Mouse (Mus musculus): ENCODE data around the gene Ccdc186. TPM values are rescaled to one million over a fixed set of nuclear protein-coding genes. Genes with fewer than 3 reads are reported as not detected.

Ccdc186 gene
- 17.8 and 19.0 TPM in 2 replicates for polyA plus RNA-seq (2015; fragmentation: Nextera tagmentation; extraction: Ambion mirVana)

DNA sequence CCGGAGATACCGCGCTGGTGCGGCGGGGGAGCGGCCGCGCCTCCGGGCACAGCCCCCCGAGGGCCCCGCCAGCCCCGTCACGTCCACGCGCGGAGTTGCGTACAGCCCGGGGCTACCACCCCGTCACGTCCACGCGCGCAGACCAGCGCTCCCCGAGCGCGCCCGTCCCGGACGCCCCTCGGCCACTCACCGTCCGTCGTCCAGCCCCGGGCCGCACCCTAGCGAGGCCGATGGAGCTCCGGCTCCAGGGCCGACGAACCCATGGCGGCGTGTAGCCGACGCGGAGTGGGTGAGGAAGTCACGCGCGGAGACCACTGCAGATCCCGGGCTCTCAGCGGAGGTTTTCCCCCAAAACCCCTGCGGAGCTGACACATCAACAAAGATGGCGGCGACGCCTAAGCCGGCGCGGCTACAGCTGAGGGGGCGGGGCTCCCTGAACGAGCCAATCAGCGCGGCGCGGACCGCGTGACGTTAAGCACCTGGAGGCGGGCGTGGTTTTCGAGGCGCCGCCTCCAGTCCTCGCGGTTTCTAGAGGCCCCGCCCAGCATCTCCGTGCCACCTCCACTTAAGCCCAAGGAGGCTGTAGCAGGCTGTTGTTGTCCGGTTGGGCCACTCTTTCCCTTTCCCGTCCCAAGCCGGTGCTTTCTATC is at the start of gene Ccdc186:
TSS of gene Ccdc186 (minus strand) at position 393 of the 650 bp plus-strand sequence.
- Histone ChIP-seq H3K4me3 (peak within 1 kb of the TSS; percentile 92), H3K9me3 (replicated peaks) (no peaks in the 10 kb centered on the region), H3K27me3 (0 out of 2 replicates have a peak, but pooled peaks cover 4% of the 10 kb centered on the region), H3K36me3 (no peaks in the 10 kb centered on the region), H3K4me2 (peak within 1 kb of the TSS; percentile 71), H3K4me1 (replicated peaks) (peaks cover 44% of the 10 kb centered on the region), H3K27ac (peak within 1 kb of the TSS; percentile 89), H3K9ac (peak within 1 kb of the TSS; percentile 97)
- under 1% methylated on average over 79 of the region's 79 CpGs for WGBS
- peak; percentile 97 for ATAC-seq (replicated peaks; ENCODE audit: insufficient number of reproducible peaks, insufficient read depth, low FRiP score, low read depth)

DNA sequence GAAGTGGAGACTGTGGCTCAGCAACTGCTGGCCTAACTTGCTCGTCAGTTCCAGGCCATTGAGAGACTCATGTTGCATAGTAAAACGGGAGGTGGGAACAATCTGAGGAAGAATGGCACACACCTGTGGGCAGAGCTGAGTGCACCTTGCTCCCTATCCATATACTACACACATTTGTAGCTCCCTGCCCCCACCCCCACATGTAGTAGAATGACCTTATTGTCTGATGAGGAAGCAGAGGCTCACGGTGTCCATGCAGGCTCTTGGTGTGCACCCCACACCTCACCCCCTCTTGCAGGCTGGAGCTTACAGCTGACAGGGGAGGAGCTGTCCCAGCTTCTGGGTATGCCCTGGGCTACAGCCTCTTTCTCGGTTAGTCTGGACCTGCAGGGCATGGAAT is 45.7 kb upstream of the Ccdc186 start:
- WGBS, result 60% methylated on average over 4 of the region's 4 CpGs
- no peaks in the 10 kb centered on the region for H3K9me3 ChIP-seq (replicated peaks)
- no peak overlapping the region for H3K9ac ChIP-seq
- H3K27ac ChIP-seq, result no peak overlapping the region
- H3K27me3 ChIP-seq, result peaks cover 22% of the 10 kb centered on the region
- H3K4me2 ChIP-seq, result no peak overlapping the region
- no peak overlapping the region for H3K4me3 ChIP-seq
- H3K36me3 ChIP-seq, result no peaks in the 10 kb centered on the region
- no peaks in the 10 kb centered on the region for H3K4me1 ChIP-seq (replicated peaks)
- no peak for ATAC-seq (replicated peaks; ENCODE audit: insufficient number of reproducible peaks, insufficient read depth, low FRiP score, low read depth)

DNA sequence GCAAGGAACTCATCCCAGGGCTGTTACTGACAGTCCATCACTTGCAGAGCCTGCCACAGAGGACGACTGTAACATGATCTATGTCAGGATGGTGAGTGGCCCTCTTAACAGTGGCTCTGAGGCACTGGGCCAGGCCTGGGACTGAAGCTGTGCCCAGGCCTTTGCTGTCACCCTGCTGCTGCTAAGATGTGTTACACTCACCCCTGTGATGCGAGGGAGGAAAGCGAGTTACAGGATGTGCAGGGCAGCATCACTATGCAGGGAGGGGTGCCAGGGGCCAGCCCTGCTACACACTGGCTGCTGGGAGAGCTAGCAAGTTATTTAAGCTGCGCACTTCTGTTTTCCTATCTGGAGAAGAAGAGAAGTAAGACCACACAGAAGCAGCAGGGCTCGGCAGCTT is 34.5 kb upstream of the Ccdc186 start:
- ATAC-seq (replicated peaks; ENCODE audit: insufficient number of reproducible peaks, insufficient read depth, low FRiP score, low read depth), result 0 out of 2 replicates have a peak, but pooled peaks have one; percentile 47
- no peaks in the 10 kb centered on the region for H3K9me3 ChIP-seq (replicated peaks)
- no peaks in the 10 kb centered on the region for H3K27me3 ChIP-seq
- H3K4me2 ChIP-seq, result no peak overlapping the region
- H3K27ac ChIP-seq, result no peak overlapping the region
- no peak overlapping the region for H3K9ac ChIP-seq
- 21% methylated on average over 5 of the region's 5 CpGs for WGBS
- no peak overlapping the region for H3K4me3 ChIP-seq
- no peaks in the 10 kb centered on the region for H3K36me3 ChIP-seq
- H3K4me1 ChIP-seq (replicated peaks), result 0 out of 2 replicates have a peak, but pooled peaks cover 8% of the 10 kb centered on the region

DNA sequence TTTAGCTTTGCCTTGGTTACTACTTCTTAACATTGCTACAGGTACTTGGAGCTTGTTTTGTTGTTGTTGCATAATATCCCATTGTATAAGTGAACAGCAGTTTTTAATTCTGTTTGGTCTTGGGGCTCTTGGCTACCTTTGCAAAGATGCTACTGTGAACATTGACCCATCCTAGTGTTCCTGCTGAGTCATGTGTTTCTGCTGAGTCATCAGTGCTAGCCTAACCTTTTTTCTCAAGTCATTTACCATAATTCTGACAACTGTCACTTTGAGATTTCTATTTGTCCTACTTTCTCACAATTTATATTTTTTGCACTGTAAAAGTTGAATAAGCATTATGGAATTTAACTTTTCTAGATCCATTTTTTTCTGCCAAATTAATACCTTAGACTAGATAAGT is 30.6 kb upstream of the Ccdc186 start:
- no peak overlapping the region for H3K9ac ChIP-seq
- no peaks in the 10 kb centered on the region for H3K27me3 ChIP-seq
- ATAC-seq (replicated peaks; ENCODE audit: insufficient number of reproducible peaks, insufficient read depth, low FRiP score, low read depth), result no peak
- H3K4me2 ChIP-seq, result no peak overlapping the region
- no peaks in the 10 kb centered on the region for H3K9me3 ChIP-seq (replicated peaks)
- 0 out of 2 replicates have a peak, but pooled peaks cover 8% of the 10 kb centered on the region for H3K4me1 ChIP-seq (replicated peaks)
- no peaks in the 10 kb centered on the region for H3K36me3 ChIP-seq
- H3K27ac ChIP-seq, result no peak overlapping the region
- no peak overlapping the region for H3K4me3 ChIP-seq

DNA sequence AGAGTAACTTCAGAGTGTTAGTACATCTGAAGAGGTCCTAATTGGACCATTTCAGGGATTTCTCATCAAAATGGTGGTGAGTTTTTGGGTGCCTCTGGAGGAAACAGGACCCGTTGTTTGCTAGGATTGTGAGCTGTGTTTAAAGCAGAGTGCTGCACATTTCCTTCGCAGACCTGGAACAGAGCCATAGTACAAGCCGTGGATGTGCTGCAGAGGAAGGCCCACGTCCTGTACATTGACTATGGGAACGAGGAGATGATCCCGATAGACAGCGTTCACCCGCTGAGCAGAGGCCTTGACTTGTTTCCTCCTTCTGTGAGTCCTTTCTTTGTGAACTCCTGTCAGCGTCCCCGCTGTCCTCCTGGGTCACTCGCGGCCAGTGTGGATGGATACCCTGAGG is 21.0 kb upstream of the Ccdc186 start:
- Histone ChIP-seq H3K9ac (no peak overlapping the region), H3K9me3 (replicated peaks) (no peaks in the 10 kb centered on the region), H3K4me3 (no peak overlapping the region), H3K27ac (no peak overlapping the region), H3K4me1 (replicated peaks) (no peaks in the 10 kb centered on the region), H3K4me2 (no peak overlapping the region), H3K27me3 (no peaks in the 10 kb centered on the region), H3K36me3 (no peaks in the 10 kb centered on the region)
- no peak for ATAC-seq (replicated peaks; ENCODE audit: insufficient number of reproducible peaks, insufficient read depth, low FRiP score, low read depth)
- WGBS, result 76% methylated on average over 12 of the region's 12 CpGs

DNA sequence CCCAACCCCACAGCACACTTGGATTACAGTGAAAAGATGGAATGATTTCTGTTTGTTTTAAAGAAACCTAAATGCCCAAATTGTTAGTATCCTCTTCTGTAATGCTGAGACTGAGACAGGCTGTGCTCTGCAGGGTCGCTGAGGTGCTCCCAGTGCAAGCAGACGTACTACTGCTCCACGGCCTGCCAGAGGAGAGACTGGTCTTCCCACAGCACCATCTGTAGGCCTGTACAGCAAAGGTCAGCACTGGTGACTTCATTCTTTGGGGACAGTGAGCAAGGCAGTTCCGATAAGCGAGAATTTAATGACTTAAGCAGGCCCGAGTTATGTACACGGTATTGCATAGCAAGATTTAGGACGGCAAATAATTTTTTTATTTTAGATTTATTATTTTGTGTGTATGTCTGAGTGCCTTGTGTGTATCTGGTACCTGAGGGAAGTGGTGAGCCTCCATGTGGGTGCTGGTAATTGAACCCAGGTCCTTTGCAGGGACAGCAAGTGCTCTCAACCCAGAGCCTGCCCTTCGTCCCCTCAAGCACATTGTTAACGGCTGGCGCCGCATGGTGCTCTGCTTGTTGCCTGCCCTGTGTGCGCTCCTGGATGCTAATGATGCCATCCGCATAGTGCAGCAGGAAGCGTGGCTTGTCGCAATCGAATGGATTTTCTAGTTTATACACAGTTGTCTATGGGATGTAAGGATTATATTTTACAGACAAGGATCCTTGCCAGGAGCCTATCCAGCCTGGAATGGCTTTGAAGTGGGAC is 17.1 kb upstream of the Ccdc186 start:
- ATAC-seq (replicated peaks; ENCODE audit: insufficient number of reproducible peaks, insufficient read depth, low FRiP score, low read depth), result no peak
- Histone ChIP-seq H3K9me3 (replicated peaks) (no peaks in the 10 kb centered on the region), H3K27ac (no peak overlapping the region), H3K36me3 (no peaks in the 10 kb centered on the region), H3K27me3 (no peaks in the 10 kb centered on the region), H3K4me3 (no peak overlapping the region), H3K9ac (no peak overlapping the region), H3K4me1 (replicated peaks) (peaks cover 4% of the 10 kb centered on the region), H3K4me2 (no peak overlapping the region)
- WGBS, result 78% methylated on average over 17 of the region's 17 CpGs

DNA sequence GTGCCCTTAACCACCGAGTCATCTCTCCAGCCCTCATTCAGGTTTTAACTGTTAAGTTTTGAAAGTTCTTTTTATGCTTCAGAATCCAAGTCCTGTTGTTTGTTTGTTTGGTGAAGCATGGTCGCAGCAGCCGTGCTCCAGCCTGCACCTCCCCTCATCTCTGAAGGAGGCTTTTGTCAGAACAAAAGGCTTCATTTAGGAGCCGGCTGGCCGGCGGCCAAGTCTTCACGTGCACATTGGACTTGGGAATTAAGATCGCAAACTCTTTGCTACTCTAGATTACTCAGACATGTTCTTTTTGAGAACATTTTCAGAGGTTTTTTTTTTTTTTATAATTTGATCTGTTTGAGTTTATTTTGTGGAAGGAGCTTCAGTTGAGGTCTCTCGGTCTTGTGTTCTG is 13.3 kb upstream of the Ccdc186 start:
- no peak for ATAC-seq (replicated peaks; ENCODE audit: insufficient number of reproducible peaks, insufficient read depth, low FRiP score, low read depth)
- no peaks in the 10 kb centered on the region for H3K27me3 ChIP-seq
- 63% methylated on average over 9 of the region's 9 CpGs for WGBS
- no peak overlapping the region for H3K27ac ChIP-seq
- H3K36me3 ChIP-seq, result no peaks in the 10 kb centered on the region
- H3K4me1 ChIP-seq (replicated peaks), result peaks cover 4% of the 10 kb centered on the region
- H3K4me3 ChIP-seq, result no peak overlapping the region
- H3K9me3 ChIP-seq (replicated peaks), result no peaks in the 10 kb centered on the region
- no peak overlapping the region for H3K4me2 ChIP-seq
- no peak overlapping the region for H3K9ac ChIP-seq

DNA sequence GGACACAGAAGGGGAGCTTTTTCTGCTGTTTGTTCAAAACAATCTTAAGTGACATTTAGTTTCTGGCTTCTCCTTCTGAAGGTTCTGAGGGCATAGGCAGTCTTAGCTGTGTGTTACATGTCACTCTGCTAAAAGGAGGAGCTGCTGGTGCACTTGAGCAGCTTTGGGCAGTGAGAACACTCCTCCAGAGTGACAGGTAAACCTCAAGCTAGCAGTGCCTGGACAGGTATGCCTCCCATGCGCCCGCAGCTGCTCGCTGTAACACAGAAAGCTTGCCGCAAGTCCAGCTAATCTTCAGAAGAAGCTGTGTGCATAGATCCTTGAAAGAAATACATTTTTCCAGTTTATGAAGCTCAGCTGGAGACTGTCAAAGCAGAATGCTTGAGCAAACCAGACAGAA is 8.2 kb upstream of the Ccdc186 start:
- no peak for ATAC-seq (replicated peaks; ENCODE audit: insufficient number of reproducible peaks, insufficient read depth, low FRiP score, low read depth)
- 88% methylated on average over 4 of the region's 4 CpGs for WGBS
- H3K27ac ChIP-seq, result no peak overlapping the region

DNA sequence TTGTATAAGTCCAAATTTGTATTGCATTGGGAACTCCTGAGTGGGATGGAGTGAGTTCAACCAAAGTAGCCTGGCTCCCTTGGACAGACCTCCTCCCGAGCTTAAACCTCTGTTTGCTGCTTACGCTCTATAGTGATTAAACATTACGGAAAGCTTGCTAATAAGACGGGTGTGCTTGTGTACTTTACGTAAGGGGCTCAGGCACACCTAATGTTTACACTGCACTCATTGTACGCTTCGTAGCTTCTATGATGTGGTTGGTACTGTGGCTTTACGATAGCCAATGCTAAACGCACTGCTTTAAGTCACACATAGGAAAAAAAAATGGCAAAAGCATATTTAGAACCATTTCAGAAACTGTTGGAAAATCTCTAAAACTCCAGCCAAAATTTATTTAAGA is 7.3 kb upstream of the Ccdc186 start:
- Histone ChIP-seq H3K27me3 (0 out of 2 replicates have a peak, but pooled peaks cover 4% of the 10 kb centered on the region), H3K9ac (no peak overlapping the region), H3K4me2 (no peak overlapping the region), H3K4me1 (replicated peaks) (peaks cover 5% of the 10 kb centered on the region; the same call in 1 of the 2 replicates), H3K9me3 (replicated peaks) (no peaks in the 10 kb centered on the region), H3K36me3 (no peaks in the 10 kb centered on the region), H3K27ac (no peak overlapping the region), H3K4me3 (no peak overlapping the region)
- no peak for ATAC-seq (replicated peaks; ENCODE audit: insufficient number of reproducible peaks, insufficient read depth, low FRiP score, low read depth)
- 89% methylated on average over 9 of the region's 9 CpGs for WGBS

More for the DNA sequence above, 8.2 kb upstream of the Ccdc186 start:
- Histone ChIP-seq H3K4me3 (no peak overlapping the region), H3K4me2 (no peak overlapping the region), H3K4me1 (replicated peaks) (peaks cover 5% of the 10 kb centered on the region; the same call in 1 of the 2 replicates), H3K9ac (no peak overlapping the region), H3K9me3 (replicated peaks) (no peaks in the 10 kb centered on the region), H3K36me3 (no peaks in the 10 kb centered on the region), H3K27me3 (0 out of 2 replicates have a peak, but pooled peaks cover 4% of the 10 kb centered on the region)

DNA sequence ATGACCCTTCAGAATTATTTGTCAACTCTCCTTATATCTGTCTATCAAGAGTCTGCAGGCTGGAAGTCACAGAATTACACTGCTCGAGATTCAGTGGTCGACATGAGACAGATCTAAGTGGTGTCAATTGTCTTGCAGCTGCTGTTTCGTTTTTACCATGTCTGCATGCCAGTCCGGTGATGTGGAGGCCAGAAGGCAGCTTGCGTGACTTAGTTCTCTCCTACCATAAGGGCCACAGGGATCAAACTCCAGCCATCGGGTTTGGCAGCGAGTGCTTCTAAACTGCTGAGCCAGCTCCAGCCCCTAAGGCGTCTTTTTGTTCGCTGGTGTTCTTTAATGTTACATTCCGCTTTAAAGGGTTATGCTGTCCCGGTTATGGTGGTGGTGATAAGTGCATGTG is 6.3 kb upstream of the Ccdc186 start:
- no peak overlapping the region for H3K27ac ChIP-seq
- no peak for ATAC-seq (replicated peaks; ENCODE audit: insufficient number of reproducible peaks, insufficient read depth, low FRiP score, low read depth)
- H3K27me3 ChIP-seq, result 0 out of 2 replicates have a peak, but pooled peaks cover 4% of the 10 kb centered on the region
- H3K4me3 ChIP-seq, result no peak overlapping the region
- H3K4me1 ChIP-seq (replicated peaks), result peaks cover 5% of the 10 kb centered on the region; the same call in 1 of the 2 replicates
- no peak overlapping the region for H3K9ac ChIP-seq
- WGBS, result 74% methylated on average over 11 of the region's 11 CpGs
- H3K9me3 ChIP-seq (replicated peaks), result no peaks in the 10 kb centered on the region
- H3K36me3 ChIP-seq, result no peaks in the 10 kb centered on the region
- no peak overlapping the region for H3K4me2 ChIP-seq

DNA sequence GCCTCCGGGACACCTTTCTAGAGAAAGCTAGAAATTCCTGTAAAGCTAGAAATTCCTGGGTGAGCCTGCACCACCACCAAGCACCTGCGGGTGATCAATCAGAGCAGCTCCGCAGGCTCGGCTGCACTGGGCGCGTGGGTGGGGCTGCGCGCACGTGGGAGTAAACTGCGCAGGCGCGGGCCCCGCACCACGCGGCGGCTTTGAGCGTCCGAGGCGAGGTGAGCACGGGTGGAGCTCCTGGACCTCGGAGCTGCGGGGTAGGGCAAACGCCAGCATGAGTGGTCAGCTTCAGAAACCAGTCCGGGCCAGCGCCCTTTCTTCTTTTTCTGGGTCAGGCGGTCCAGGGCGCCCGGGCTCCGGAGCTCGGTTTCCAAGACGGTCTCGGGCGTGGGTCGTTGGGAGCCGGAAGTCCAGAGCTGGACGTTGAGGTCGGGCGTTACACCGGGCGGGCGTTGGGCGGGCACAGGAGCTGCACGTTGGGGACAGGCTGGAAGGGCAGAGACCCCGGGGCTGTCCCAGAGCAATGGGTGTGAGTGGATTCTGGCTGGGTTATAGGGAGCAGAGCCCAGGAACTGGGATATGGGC is 4.1 kb upstream of the Ccdc186 start, which contains the start of gene Tdrd1:
TSS of gene Tdrd1 (plus strand) at position 163 of the 585 bp plus-strand sequence.
- H3K9ac ChIP-seq, result no peak within 1 kb of the TSS
- H3K27ac ChIP-seq, result no peak within 1 kb of the TSS

More for the DNA sequence above, 4.1 kb upstream of the Ccdc186 start, which contains the start of gene Tdrd1:
- Histone ChIP-seq H3K4me2 (peak within 1 kb of the TSS; percentile 57), H3K36me3 (no peaks in the 10 kb centered on the region), H3K4me1 (replicated peaks) (peaks cover 12% of the 10 kb centered on the region), H3K9me3 (replicated peaks) (no peaks in the 10 kb centered on the region), H3K27me3 (0 out of 2 replicates have a peak, but pooled peaks cover 4% of the 10 kb centered on the region), H3K4me3 (peak within 1 kb of the TSS; percentile 20)
- WGBS, result 51% methylated on average over 44 of the region's 44 CpGs
- ATAC-seq (replicated peaks; ENCODE audit: insufficient number of reproducible peaks, insufficient read depth, low FRiP score, low read depth), result no peak
